Mouse (Mus musculus) heart, postnatal 10 days (tissue): ENCODE results near the gene Zfp710. TPM values are rescaled to one million over a fixed set of nuclear protein-coding genes. Genes with fewer than 3 reads are reported as not detected.

Experiments used
- DNase-seq, 2 experiments: peaks; one replicate each; pipeline ENCODE4 v3.0.0; 2021
- intact Hi-C: fragments of 180-260 bp; cut with DNase I; formaldehyde crosslinking; loops from one replicate; pipeline ENCODE4 v1.15.1; 2025
- total RNA-seq, 2 experiments: library from RNA; stranded (reverse); gene quantifications; 2 replicates each; pipeline ENCODE4 v1.2.3; 2021

Zfp710 gene
- total RNA-seq, 2 experiments from 2014 or later: 20.1 to 24.4 TPM

DNA sequence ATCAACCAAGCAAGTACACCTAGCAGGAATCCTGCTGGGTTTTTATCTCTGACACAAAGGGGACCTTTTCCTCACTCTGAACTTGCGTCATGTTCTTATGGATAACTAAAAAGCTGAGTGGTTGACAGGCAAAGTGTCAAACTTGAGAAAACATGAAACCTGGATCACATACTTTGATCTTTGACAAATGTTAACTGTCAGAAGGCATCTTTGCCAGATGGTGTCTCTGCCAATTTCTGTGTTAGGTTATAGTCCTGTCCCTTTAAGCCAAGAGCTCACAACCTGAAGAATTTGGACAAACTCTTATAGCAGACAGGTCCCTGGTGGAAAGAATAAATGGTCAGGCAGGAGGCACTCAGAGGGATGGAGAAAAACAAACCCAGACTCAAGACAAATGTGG is 113.8 kb downstream of the Zfp710 start:
- no peak for DNase-seq
- intact Hi-C loops: no loop called here

- peak; percentile 76 to 85 for DNase-seq
- intact Hi-C loops: loop anchor here (1.0 to 2.0 kb wide), 3 partner anchors 74 to 230 kb away; partner anchors contain the start of gene Man2a2
Observed at GRCm38 (mm10) chr7:80140815-80141214, 116.2 kb downstream of the Zfp710 start.

Other genes starting within 250 kb of the Zfp710 start
- not detected for gene Mesp1, start 231.0 kb upstream of the Zfp710 start, total RNA-seq
- gene Mesp2, start 214.1 kb upstream of the Zfp710 start, total RNA-seq: under 1 TPM; 0.12 to 0.40 TPM
- 10 to 100 TPM; 26.6 to 29.3 TPM for gene Anpep, start 163.8 kb upstream of the Zfp710 start, total RNA-seq
- 10 to 100 TPM; 20.5 to 24.1 TPM for gene Ap3s2, start 104.2 kb upstream of the Zfp710 start, total RNA-seq
- gene Arpin, start 89.5 kb upstream of the Zfp710 start, total RNA-seq: 10 to 100 TPM; 15.8 to 18.5 TPM
- gene Idh2, start 90.6 kb downstream of the Zfp710 start, total RNA-seq: 1,000 to 10,000 TPM; 1,610 to 1,731 TPM
- 10 to 100 TPM; 14.7 to 16.6 TPM for gene Sema4b, start 162.0 kb downstream of the Zfp710 start, total RNA-seq
- 10 to 100 TPM; 27.8 to 28.1 TPM for gene Cib1, start 208.0 kb downstream of the Zfp710 start, total RNA-seq
- 1 to 10 TPM; 2.2 to 2.4 TPM for gene Gdpgp1, start 208.1 kb downstream of the Zfp710 start, total RNA-seq
- under 1 TPM; 0.45 to 0.74 TPM for gene Ttll13, start 221.6 kb downstream of the Zfp710 start, total RNA-seq
- gene Ngrn, start 236.4 kb downstream of the Zfp710 start, total RNA-seq: 10 to 100 TPM; 24.0 to 27.5 TPM
- gene Vps33b, start 244.8 kb downstream of the Zfp710 start, total RNA-seq: 10 to 100 TPM in 1 of 2 experiments, 1 to 10 TPM in 1; 7.7 to 10.9 TPM